8 mouse cellular contexts compared by ENCODE assay signal in genomic region chr3:103401342-103402098, GRCm38 (mm10).
A peak's percentile ranks its signal among the peaks of the same experiment; 100 is the strongest.
DNase-seq lines count a peak whose midpoint lies in the region; ATAC-seq and TF ChIP-seq lines count a peak whose summit lies in the region.

No protein-coding gene starts in this region.

- WGBS in limb, embryonic 14.5 days, result 54% methylated on average over 17 of the region's 17 CpGs
- 57% methylated on average over 17 of the region's 17 CpGs for WGBS in limb, embryonic 10.5 days
- WGBS in neural tube, embryonic 13.5 days, result 40% methylated on average over 17 of the region's 17 CpGs

- no peaks in the 10 kb centered on the region for H3K36me3 ChIP-seq in limb, embryonic 14.5 days (ENCODE audit: control insufficient read depth, insufficient read depth, low read length)
- H3K36me3 ChIP-seq in limb, embryonic 10.5 days, result no peaks in the 10 kb centered on the region
- H3K36me3 ChIP-seq in neural tube, embryonic 13.5 days, result no peaks in the 10 kb centered on the region

- no peaks in the 10 kb centered on the region for H3K4me1 ChIP-seq in limb, embryonic 14.5 days (ENCODE audit: control insufficient read depth, insufficient read depth, low read length)
- H3K4me1 ChIP-seq in limb, embryonic 10.5 days, result no peaks in the 10 kb centered on the region
- H3K4me1 ChIP-seq in neural tube, embryonic 13.5 days (replicated peaks), result peaks cover 22% of the 10 kb centered on the region

- no peak for TF ChIP-seq POLR2A in limb, embryonic 14.5 days (IDR thresholded peaks at IDR 0.05; ENCODE audit: borderline replicate concordance, extremely low read depth, insufficient read depth, insufficient read length)

- no peak overlapping the region for H3K4me3 ChIP-seq in limb, embryonic 14.5 days (replicated peaks; ENCODE audit: low read length)
- H3K4me3 ChIP-seq in limb, embryonic 10.5 days, result no peak overlapping the region
- H3K4me3 ChIP-seq in neural tube, embryonic 13.5 days, result no peak overlapping the region

- H3K27me3 ChIP-seq in limb, embryonic 14.5 days (ENCODE audit: control insufficient read depth, insufficient read depth, low read length), result no peaks in the 10 kb centered on the region
- no peaks in the 10 kb centered on the region for H3K27me3 ChIP-seq in limb, embryonic 10.5 days (ENCODE audit: low read depth, poor library complexity, severe bottlenecking)
- no peaks in the 10 kb centered on the region for H3K27me3 ChIP-seq in neural tube, embryonic 13.5 days

- H3K27ac ChIP-seq in limb, embryonic 14.5 days (replicated peaks; ENCODE audit: low read depth, low read length), result no peak overlapping the region
- no peak overlapping the region for H3K27ac ChIP-seq in limb, embryonic 10.5 days
- peak overlapping the region; percentile 82 for H3K27ac ChIP-seq in neural tube, embryonic 13.5 days (replicated peaks)

- H3K9me3 ChIP-seq in limb, embryonic 14.5 days (ENCODE audit: control insufficient read depth, low read length), result no peaks in the 10 kb centered on the region
- H3K9me3 ChIP-seq in limb, embryonic 10.5 days (replicated peaks), result no peaks in the 10 kb centered on the region
- no peaks in the 10 kb centered on the region for H3K9me3 ChIP-seq in neural tube, embryonic 13.5 days

- no peak overlapping the region for H3K9ac ChIP-seq in limb, embryonic 14.5 days (ENCODE audit: low read depth, low read length, severe bottlenecking)
- H3K9ac ChIP-seq in neural tube, embryonic 13.5 days, result no peak overlapping the region

- no peak for ATAC-seq in limb, embryonic 14.5 days (ENCODE audit: low FRiP score, low read depth)
- ATAC-seq in neural tube, embryonic 13.5 days (ENCODE audit: low read depth), result peak; percentile 84

- peak; percentile 44 for DNase-seq in limb, embryonic 14.5 days (ENCODE audit: low spot score)
- no peak for DNase-seq in limb, embryonic 10.5 days (ENCODE audit: low spot score)
- peak; percentile 83 to 87 for DNase-seq in layer of hippocampus, postnatal 36 days
- DNase-seq in testis, postnatal 14 days (ENCODE audit: low spot score), result no peak
- DNase-seq in adrenal gland, adult 8-10 months, result no peak
- no peak for DNase-seq in kidney, adult 18-20 months
- no peak for DNase-seq in spleen, postnatal 4 days (ENCODE audit: low spot score in 2 of 2)

- no peak overlapping the region for H3K4me2 ChIP-seq in limb, embryonic 14.5 days (replicated peaks; ENCODE audit: low read depth, low read length, severe bottlenecking)
- no peak overlapping the region for H3K4me2 ChIP-seq in neural tube, embryonic 13.5 days

Comparison
In these comparisons a context has a peak if more than half of its experiments do, and no peak if none do; other contexts are left out.
1. DNase-seq: peak in limb, embryonic 14.5 days (single experiment) and layer of hippocampus, postnatal 36 days (2 of 2); none in limb, embryonic 10.5 days (single experiment), testis, postnatal 14 days (single experiment), adrenal gland, adult 8-10 months (single experiment), kidney, adult 18-20 months (single experiment) and spleen, postnatal 4 days (0 of 2).